Mouse (Mus musculus): ENCODE data around the gene Tmem178b.

The Tmem178b gene

GRCm38 (mm10) chr6:40152241-40152640, 279.2 kb downstream of the Tmem178b start:
- no peak for DNase-seq (ENCODE audit: low read depth, low spot score)

- no peak for DNase-seq (ENCODE audit: low read depth, low spot score)
Observed at GRCm38 (mm10) chr6:40161381-40161780, 288.3 kb downstream of the Tmem178b start.

- no peak for DNase-seq (ENCODE audit: low read depth, low spot score)
Observed at GRCm38 (mm10) chr6:40173559-40173958, 300.5 kb downstream of the Tmem178b start.

GRCm38 (mm10) chr6:40177870-40178269, 304.8 kb downstream of the Tmem178b start:
- no peak for DNase-seq (ENCODE audit: low read depth, low spot score)

- DNase-seq (ENCODE audit: low read depth, low spot score): no peak
Observed at GRCm38 (mm10) chr6:40180551-40180950, 307.5 kb downstream of the Tmem178b start.

- no peak for DNase-seq (ENCODE audit: low read depth, low spot score)
Observed at GRCm38 (mm10) chr6:40200661-40201060, 327.6 kb downstream of the Tmem178b start.

- DNase-seq (ENCODE audit: low read depth, low spot score): no peak
Observed at GRCm38 (mm10) chr6:40202602-40203001, 329.5 kb downstream of the Tmem178b start.

- DNase-seq (ENCODE audit: low read depth, low spot score): no peak
Observed at GRCm38 (mm10) chr6:40205380-40205779, 332.3 kb downstream of the Tmem178b start.

GRCm38 (mm10) chr6:40208014-40208413, 334.9 kb downstream of the Tmem178b start:
- no peak for DNase-seq (ENCODE audit: low read depth, low spot score)

GRCm38 (mm10) chr6:40209172-40209571, 336.1 kb downstream of the Tmem178b start:
- DNase-seq (ENCODE audit: low read depth, low spot score): no peak

GRCm38 (mm10) chr6:40217154-40217553, 344.1 kb downstream of the Tmem178b start:
- no peak for DNase-seq (ENCODE audit: low read depth, low spot score)

GRCm38 (mm10) chr6:40217651-40218050, 344.6 kb downstream of the Tmem178b start:
- DNase-seq (ENCODE audit: low read depth, low spot score): no peak

GRCm38 (mm10) chr6:40220634-40221120, 347.6 kb downstream of the Tmem178b start:
- DNase-seq (ENCODE audit: low read depth, low spot score): no peak

GRCm38 (mm10) chr6:40225585-40226280, 352.7 kb downstream of the Tmem178b start:
- no peak for DNase-seq (ENCODE audit: low read depth, low spot score)

GRCm38 (mm10) chr6:40228981-40229380, 355.9 kb downstream of the Tmem178b start:
- DNase-seq (ENCODE audit: low read depth, low spot score): no peak

GRCm38 (mm10) chr6:40229985-40230384, 356.9 kb downstream of the Tmem178b start:
- no peak for DNase-seq (ENCODE audit: low read depth, low spot score)

GRCm38 (mm10) chr6:40234066-40234465, 361.0 kb downstream of the Tmem178b start:
- no peak for DNase-seq (ENCODE audit: low read depth, low spot score)

GRCm38 (mm10) chr6:40235793-40236470, 362.9 kb downstream of the Tmem178b start:
- DNase-seq (ENCODE audit: low read depth, low spot score): peak; percentile 42

GRCm38 (mm10) chr6:40236841-40237765, 364.0 kb downstream of the Tmem178b start:
- no peak for DNase-seq (ENCODE audit: low read depth, low spot score)

- DNase-seq (ENCODE audit: low read depth, low spot score): no peak
Observed at GRCm38 (mm10) chr6:40238857-40239256, 365.8 kb downstream of the Tmem178b start.

- DNase-seq (ENCODE audit: low read depth, low spot score): no peak
Observed at GRCm38 (mm10) chr6:40240671-40241070, 367.6 kb downstream of the Tmem178b start.

- DNase-seq (ENCODE audit: low read depth, low spot score): no peak
Observed at GRCm38 (mm10) chr6:40247398-40247946, 374.4 kb downstream of the Tmem178b start.
